Mouse (Mus musculus) heart, adult 10 weeks (tissue): ENCODE data around the gene Tspan18. TPM values are rescaled to one million over a fixed set of nuclear protein-coding genes. Genes with fewer than 3 reads are reported as not detected.

Source experiments
- polyA plus RNA-seq: library from polyadenylated mRNA; stranded (reverse); fragments of 350-450 nt; fragmentation: Illumina TruSeq; extraction: RNeasy Lipid Tissue Mini Kit (QIAGEN cat#74804); gene quantifications from one replicate; pipeline ENCODE4 v1.2.3, GENCODE M21; 2014; ENCODE audit warnings: low read depth, low replicate concordance

Gene Tspan18
- 10.3 TPM for polyA plus RNA-seq

GRCm38 (mm10) chr2:93333817-93334731 is at the start of gene Tspan18:
Tspan18 (minus strand) TSS chr2:93334505.

GRCm38 (mm10) chr2:93187323-93187996 is 146.8 kb downstream of the Tspan18 start, which contains the start of gene Trp53i11:
Trp53i11 (plus strand) TSS chr2:93187548.

Other genes starting within 250 kb of the Tspan18 start
- gene Trp53i11, start 147.0 kb downstream of the Tspan18 start, polyA plus RNA-seq, result 27.4 TPM
- gene Cd82, start 128.6 kb upstream of the Tspan18 start, polyA plus RNA-seq, result 18.6 TPM
- not detected for gene Gm10803, start 226.1 kb upstream of the Tspan18 start, polyA plus RNA-seq